Mouse (Mus musculus): Measurements from ENCODE around the gene Rab5b. TPM values are rescaled to one million over a fixed set of nuclear protein-coding genes. Genes with fewer than 3 reads are reported as not detected.

Rab5b gene
- polyA plus RNA-seq (2012; rRNA removed; ENCODE audit: low replicate concordance): 105 and 117 TPM in 2 replicates

GRCm38 (mm10) chr10:128695992-128696807 lies at the start of gene Rab5b:
Gene Rab5b (minus strand): TSS chr10:128696264.

GRCm38 (mm10) chr10:128744680-128745601 lies 48.9 kb upstream of the Rab5b start, which contains the start of gene Dgka:
Gene Dgka (minus strand): TSS chr10:128744855.

GRCm38 (mm10) chr10:128704491-128705316 lies 8.6 kb upstream of the Rab5b start, which contains the start of gene Cdk2:
Gene Cdk2 (minus strand): TSS chr10:128705031.

GRCm38 (mm10) chr10:128703895-128704294 lies 7.8 kb upstream of the Rab5b start, which contains the start of gene Pmel:
Gene Pmel (plus strand): TSS chr10:128704195.

GRCm38 (mm10) chr10:128673763-128674468 lies 22.1 kb downstream of the Rab5b start, which contains the start of gene Suox:
Gene Suox (minus strand): TSS chr10:128674073.

GRCm38 (mm10) chr10:128645111-128646011 lies 50.7 kb downstream of the Rab5b start, which contains the start of gene Ikzf4:
Gene Ikzf4 (minus strand): TSS chr10:128645991.

Other genes starting within 250 kb of the Rab5b start
- 130 and 132 TPM in 2 replicates for gene Smarcc2, start 237.0 kb downstream of the Rab5b start, polyA plus RNA-seq (2012; rRNA removed; ENCODE audit: low replicate concordance)
- 1,396 and 2,043 TPM in 2 replicates for gene Myl6, start 202.1 kb downstream of the Rab5b start, polyA plus RNA-seq (2012; rRNA removed; ENCODE audit: low replicate concordance)
- gene Myl6b, start 197.6 kb downstream of the Rab5b start, polyA plus RNA-seq (2012; rRNA removed; ENCODE audit: low replicate concordance): 7.8 and 14.7 TPM in 2 replicates
- gene Esyt1, start 170.4 kb downstream of the Rab5b start, polyA plus RNA-seq (2012; rRNA removed; ENCODE audit: low replicate concordance): 154 and 249 TPM in 2 replicates
- gene Zc3h10, start 148.5 kb downstream of the Rab5b start, polyA plus RNA-seq (2012; rRNA removed; ENCODE audit: low replicate concordance): 8.9 and 14.0 TPM in 2 replicates
- gene Rpl41, start 147.0 kb downstream of the Rab5b start, polyA plus RNA-seq (2012; rRNA removed; ENCODE audit: low replicate concordance): 1,421 and 2,770 TPM in 2 replicates
- gene Pa2g4, start 130.3 kb downstream of the Rab5b start, polyA plus RNA-seq (2012; rRNA removed; ENCODE audit: low replicate concordance): 20.3 and 36.9 TPM in 2 replicates
- gene Erbb3, start 106.6 kb downstream of the Rab5b start, polyA plus RNA-seq (2012; rRNA removed; ENCODE audit: low replicate concordance): 1.4 and 11.3 TPM in 2 replicates
- 414 and 1,367 TPM in 2 replicates for gene Rps26, start 69.5 kb downstream of the Rab5b start, polyA plus RNA-seq (2012; rRNA removed; ENCODE audit: low replicate concordance)
- 0.50 and 4.4 TPM in 2 replicates for gene Ikzf4, start 50.3 kb downstream of the Rab5b start, polyA plus RNA-seq (2012; rRNA removed; ENCODE audit: low replicate concordance)
- gene Suox, start 22.2 kb downstream of the Rab5b start, polyA plus RNA-seq (2012; rRNA removed; ENCODE audit: low replicate concordance): 19.1 and 20.1 TPM in 2 replicates
- 1.7 and 1.8 TPM in 2 replicates for gene Pmel, start 7.9 kb upstream of the Rab5b start, polyA plus RNA-seq (2012; rRNA removed; ENCODE audit: low replicate concordance)
- gene Cdk2, start 8.8 kb upstream of the Rab5b start, polyA plus RNA-seq (2012; rRNA removed; ENCODE audit: low replicate concordance): 28.8 and 36.7 TPM in 2 replicates
- 26.3 and 33.2 TPM in 2 replicates for gene Dgka, start 48.6 kb upstream of the Rab5b start, polyA plus RNA-seq (2012; rRNA removed; ENCODE audit: low replicate concordance)
- gene Pym1, start 51.6 kb upstream of the Rab5b start, polyA plus RNA-seq (2012; rRNA removed; ENCODE audit: low replicate concordance): 22.0 and 28.6 TPM in 2 replicates
- gene Mmp19, start 94.6 kb upstream of the Rab5b start, polyA plus RNA-seq (2012; rRNA removed; ENCODE audit: low replicate concordance): 55.3 and 57.0 TPM in 2 replicates
- gene Dnajc14, start 107.8 kb upstream of the Rab5b start, polyA plus RNA-seq (2012; rRNA removed; ENCODE audit: low replicate concordance): 20.8 and 24.6 TPM in 2 replicates
- 32.5 and 77.6 TPM in 2 replicates for gene Tmem198b, start 108.1 kb upstream of the Rab5b start, polyA plus RNA-seq (2012; rRNA removed; ENCODE audit: low replicate concordance)
- 6.4 and 8.4 TPM in 2 replicates for gene Sarnp, start 121.1 kb upstream of the Rab5b start, polyA plus RNA-seq (2012; rRNA removed; ENCODE audit: low replicate concordance)
- gene Ormdl2, start 125.4 kb upstream of the Rab5b start, polyA plus RNA-seq (2012; rRNA removed; ENCODE audit: low replicate concordance): 62.6 and 75.6 TPM in 2 replicates
- 3.2 and 15.4 TPM in 2 replicates for gene Gdf11, start 195.5 kb upstream of the Rab5b start, polyA plus RNA-seq (2012; rRNA removed; ENCODE audit: low replicate concordance)
- gene Cd63, start 204.7 kb upstream of the Rab5b start, polyA plus RNA-seq (2012; rRNA removed; ENCODE audit: low replicate concordance): 121 and 308 TPM in 2 replicates
- 36.0 and 47.3 TPM in 2 replicates for gene Rdh5, start 226.6 kb upstream of the Rab5b start, polyA plus RNA-seq (2012; rRNA removed; ENCODE audit: low replicate concordance)
- gene Bloc1s1, start 227.8 kb upstream of the Rab5b start, polyA plus RNA-seq (2012; rRNA removed; ENCODE audit: low replicate concordance): 237 and 349 TPM in 2 replicates
- gene Itga7, start 237.6 kb upstream of the Rab5b start, polyA plus RNA-seq (2012; rRNA removed; ENCODE audit: low replicate concordance): 95.0 and 265 TPM in 2 replicates